Mouse (Mus musculus) neural tube, embryonic 13.5 days (tissue): Measurements from ENCODE around the gene Plch2. TPM values are rescaled to one million over a fixed set of nuclear protein-coding genes. Genes with fewer than 3 reads are reported as not detected.

Experiments
- ATAC-seq: fragments of 200-750 bp; cut with Nextera tagmentation; 2 replicates; pipeline ENCODE4 v1.8.0; 2017; ENCODE audit warnings: low read depth, mild to moderate bottlenecking, moderate TSS enrichment, moderate library complexity
- H3K27ac ChIP-seq: fragments of 300-500 bp; sonication (generic); replicated peaks from 2 replicates; pipeline ENCODE4 v1.5.1; 2015; ENCODE audit warnings: moderate library complexity, mild to moderate bottlenecking, inconsistent platforms
- H3K27me3 ChIP-seq: fragments of 300-500 bp; sonication (generic); 2 replicates; pipeline ENCODE4 v1.6.1; 2015; ENCODE audit warnings: mild to moderate bottlenecking, inconsistent platforms
- H3K36me3 ChIP-seq: fragments of 300-500 bp; sonication (generic); 2 replicates; pipeline ENCODE4 v1.6.1; 2015; ENCODE audit warnings: mild to moderate bottlenecking, inconsistent platforms
- H3K4me1 ChIP-seq: fragments of 300-500 bp; sonication (generic); replicated peaks from 2 replicates; pipeline ENCODE4 v1.6.1; 2015; ENCODE audit warnings: inconsistent platforms
- H3K4me2 ChIP-seq: fragments of 300-500 bp; sonication (generic); 2 replicates; pipeline ENCODE4 v1.6.1; 2015; ENCODE audit warnings: inconsistent platforms, mild to moderate bottlenecking, moderate library complexity
- H3K4me3 ChIP-seq: fragments of 300-500 bp; sonication (generic); 2 replicates; pipeline ENCODE4 v1.5.1; 2015; ENCODE audit warnings: mild to moderate bottlenecking, inconsistent platforms
- H3K9ac ChIP-seq: fragments of 300-500 bp; sonication (generic); 2 replicates; pipeline ENCODE4 v1.6.1; 2015; ENCODE audit warnings: moderate library complexity, mild to moderate bottlenecking, inconsistent platforms
- H3K9me3 ChIP-seq: fragments of 300-500 bp; sonication (generic); 2 replicates; pipeline ENCODE4 v1.6.1; 2016; ENCODE audit warnings: inconsistent platforms
- WGBS: fragments of 180-500 bp; shearing (Covaris S2); methylation state at CpG from one replicate; pipeline ENCODE4 v1.1.7; 2015; 5-methylcytosine and 5-hydroxymethylcytosine counted together
- polyA plus RNA-seq: library from polyadenylated mRNA; unstranded; fragments of >200 nt; fragmentation: Nextera tagmentation; extraction: Ambion mirVana; gene quantifications from 2 replicates; pipeline ENCODE4 v1.2.1, GENCODE M21; 2015

The Plch2 gene
- 6.1 and 6.2 TPM in 2 replicates for polyA plus RNA-seq

GRCm38 (mm10) chr4:155056724-155057123, at the start of gene Plch2:
Gene Plch2, minus strand, starts transcription at chr4:155056784.
- Histone ChIP-seq H3K9ac (peak within 1 kb of the TSS; percentile 17; the same call in 1 of the 2 replicates), H3K27me3 (no peaks in the 10 kb centered on the region), H3K36me3 (no peaks in the 10 kb centered on the region), H3K9me3 (no peaks in the 10 kb centered on the region), H3K4me3 (no peak within 1 kb of the TSS), H3K4me2 (no peak within 1 kb of the TSS), H3K4me1 (peaks cover 45% of the 10 kb centered on the region), H3K27ac (no peak within 1 kb of the TSS)
- 68% methylated on average over 10 of the region's 10 CpGs for WGBS
- ATAC-seq, result no peak

GRCm38 (mm10) chr4:155098572-155098971, 42.0 kb upstream of the Plch2 start:
- Histone ChIP-seq H3K9me3 (no peaks in the 10 kb centered on the region), H3K4me1 (peaks cover 4% of the 10 kb centered on the region), H3K9ac (0 out of 2 replicates have a peak overlapping the region, but pooled peaks have one; percentile 1), H3K36me3 (no peaks in the 10 kb centered on the region), H3K27ac (no peak overlapping the region), H3K4me2 (no peak overlapping the region), H3K4me3 (no peak overlapping the region), H3K27me3 (no peaks in the 10 kb centered on the region)
- no peak for ATAC-seq
- 73% methylated on average over 4 of the region's 4 CpGs for WGBS

GRCm38 (mm10) chr4:155097452-155097851, 40.9 kb upstream of the Plch2 start:
- H3K9me3 ChIP-seq, result no peaks in the 10 kb centered on the region
- no peak overlapping the region for H3K9ac ChIP-seq
- WGBS, result 83% methylated on average over 6 of the region's 6 CpGs
- H3K4me2 ChIP-seq, result no peak overlapping the region
- H3K27me3 ChIP-seq, result no peaks in the 10 kb centered on the region
- ATAC-seq, result no peak
- H3K27ac ChIP-seq, result no peak overlapping the region
- no peaks in the 10 kb centered on the region for H3K36me3 ChIP-seq
- peaks cover 4% of the 10 kb centered on the region for H3K4me1 ChIP-seq
- no peak overlapping the region for H3K4me3 ChIP-seq

DNA sequence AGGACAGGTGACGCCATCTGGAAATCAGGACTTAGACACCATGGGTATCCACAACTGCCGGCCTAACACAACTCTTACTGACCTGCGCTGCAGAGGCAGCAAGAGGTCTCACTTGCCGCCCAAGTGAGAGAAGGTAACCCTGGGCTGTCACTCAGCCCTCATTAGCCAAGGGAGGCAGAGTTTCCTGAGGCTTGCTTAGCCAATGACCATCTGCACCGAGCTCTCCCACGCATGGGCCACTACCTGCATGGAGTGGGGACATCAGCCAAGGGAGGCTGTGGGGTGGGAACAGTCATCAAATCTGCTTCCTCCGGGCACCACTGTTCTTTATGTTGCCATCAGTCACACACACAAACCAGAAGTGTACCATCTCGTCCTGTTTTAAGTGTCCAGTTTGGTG, 39.4 kb upstream of the Plch2 start:
- no peak for ATAC-seq
- Histone ChIP-seq H3K9me3 (no peaks in the 10 kb centered on the region), H3K9ac (no peak overlapping the region), H3K27me3 (no peaks in the 10 kb centered on the region), H3K4me2 (no peak overlapping the region), H3K4me3 (no peak overlapping the region), H3K36me3 (no peaks in the 10 kb centered on the region), H3K4me1 (peaks cover 4% of the 10 kb centered on the region), H3K27ac (no peak overlapping the region)
- WGBS, result 84% methylated on average over 8 of the region's 8 CpGs

GRCm38 (mm10) chr4:155095238-155095900, 38.8 kb upstream of the Plch2 start:
- no peak overlapping the region; the same call in 1 of the 2 replicates for H3K9ac ChIP-seq
- no peaks in the 10 kb centered on the region for H3K36me3 ChIP-seq
- peak; percentile 85 for ATAC-seq
- no peak overlapping the region for H3K4me2 ChIP-seq
- H3K4me1 ChIP-seq, result peaks cover 4% of the 10 kb centered on the region
- H3K9me3 ChIP-seq, result no peaks in the 10 kb centered on the region
- no peak overlapping the region for H3K27ac ChIP-seq
- H3K27me3 ChIP-seq, result no peaks in the 10 kb centered on the region
- 29% methylated on average over 8 of the region's 8 CpGs for WGBS
- no peak overlapping the region for H3K4me3 ChIP-seq

DNA sequence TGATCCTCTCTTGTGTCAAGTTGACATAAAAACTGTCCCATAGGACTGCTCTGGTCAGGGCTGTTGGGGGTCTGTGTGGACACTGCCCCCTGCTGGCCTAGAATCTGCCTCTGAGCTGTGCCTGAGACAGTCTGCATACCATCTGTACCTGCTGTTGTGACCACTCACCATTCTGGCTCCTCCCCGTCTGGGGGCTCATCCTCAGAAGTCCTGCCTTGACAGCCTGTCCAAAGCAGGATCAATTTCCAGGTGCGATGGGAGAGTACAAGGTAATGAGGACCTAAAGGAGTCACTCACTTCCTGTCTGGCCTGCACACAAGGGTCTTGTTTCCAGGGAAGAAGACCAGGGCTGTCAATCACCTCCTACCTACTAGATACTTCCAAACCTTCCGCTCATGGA, 38.0 kb upstream of the Plch2 start:
- H3K4me1 ChIP-seq, result peaks cover 4% of the 10 kb centered on the region
- no peak overlapping the region for H3K9ac ChIP-seq
- WGBS, result 75% methylated on average over 3 of the region's 3 CpGs
- H3K9me3 ChIP-seq, result no peaks in the 10 kb centered on the region
- no peak overlapping the region for H3K27ac ChIP-seq
- no peak overlapping the region for H3K4me2 ChIP-seq
- no peak overlapping the region for H3K4me3 ChIP-seq
- H3K36me3 ChIP-seq, result no peaks in the 10 kb centered on the region
- ATAC-seq, result 0 out of 2 replicates have a peak, but pooled peaks have one; percentile 54
- no peaks in the 10 kb centered on the region for H3K27me3 ChIP-seq

- H3K27ac ChIP-seq, result no peak overlapping the region
- no peak overlapping the region for H3K4me3 ChIP-seq
- no peak for ATAC-seq
- H3K4me2 ChIP-seq, result no peak overlapping the region
- no peaks in the 10 kb centered on the region for H3K9me3 ChIP-seq
- no peaks in the 10 kb centered on the region for H3K36me3 ChIP-seq
- WGBS, result 82% methylated on average over 7 of the region's 7 CpGs
- peaks cover 4% of the 10 kb centered on the region for H3K4me1 ChIP-seq
- H3K9ac ChIP-seq, result no peak overlapping the region
- H3K27me3 ChIP-seq, result no peaks in the 10 kb centered on the region
These were observed 37.0 kb upstream of the Plch2 start for GRCm38 (mm10) chr4:155093431-155094149.

- H3K4me1 ChIP-seq, result peaks cover 4% of the 10 kb centered on the region
- no peak for ATAC-seq
- no peaks in the 10 kb centered on the region for H3K36me3 ChIP-seq
- H3K4me2 ChIP-seq, result no peak overlapping the region
- H3K27ac ChIP-seq, result no peak overlapping the region
- H3K27me3 ChIP-seq, result no peaks in the 10 kb centered on the region
- no peaks in the 10 kb centered on the region for H3K9me3 ChIP-seq
- no peak overlapping the region for H3K4me3 ChIP-seq
- WGBS, result 94% methylated on average over 19 of the region's 19 CpGs
- H3K9ac ChIP-seq, result no peak overlapping the region
These were observed 36.3 kb upstream of the Plch2 start for GRCm38 (mm10) chr4:155092718-155093430.

- no peak overlapping the region for H3K9ac ChIP-seq
- no peak for ATAC-seq
- 93% methylated on average over 13 of the region's 13 CpGs for WGBS
- H3K4me2 ChIP-seq, result no peak overlapping the region
- no peak overlapping the region for H3K4me3 ChIP-seq
- peaks cover 17% of the 10 kb centered on the region for H3K4me1 ChIP-seq
- H3K27ac ChIP-seq, result no peak overlapping the region
- H3K36me3 ChIP-seq, result no peaks in the 10 kb centered on the region
- H3K9me3 ChIP-seq, result no peaks in the 10 kb centered on the region
- H3K27me3 ChIP-seq, result no peaks in the 10 kb centered on the region
These were observed 34.3 kb upstream of the Plch2 start for GRCm38 (mm10) chr4:155090688-155091449.

DNA sequence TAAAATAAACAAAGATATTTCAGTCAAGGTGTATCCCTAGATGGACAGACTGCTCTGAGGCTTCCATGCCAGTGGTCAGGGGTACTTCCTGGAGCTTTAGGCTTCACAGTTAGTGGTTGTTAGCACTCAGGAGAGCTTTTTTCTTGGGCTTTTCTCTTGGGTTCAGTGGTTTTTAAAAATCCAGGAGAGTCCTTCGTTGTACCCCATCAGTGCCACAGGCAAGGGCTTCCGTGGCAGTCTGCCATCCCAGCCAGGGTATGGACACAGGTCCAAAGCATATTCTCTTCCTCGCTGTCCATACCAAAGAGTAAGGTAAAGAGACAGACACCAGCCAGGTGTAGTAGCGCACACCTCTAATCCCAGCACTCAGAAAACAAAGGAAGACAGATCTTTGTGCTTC, 33.6 kb upstream of the Plch2 start:
- no peak overlapping the region for H3K4me2 ChIP-seq
- no peak for ATAC-seq
- no peak overlapping the region for H3K9ac ChIP-seq
- no peaks in the 10 kb centered on the region for H3K27me3 ChIP-seq
- H3K27ac ChIP-seq, result no peak overlapping the region
- peaks cover 18% of the 10 kb centered on the region for H3K4me1 ChIP-seq
- no peaks in the 10 kb centered on the region for H3K9me3 ChIP-seq
- H3K36me3 ChIP-seq, result no peaks in the 10 kb centered on the region
- WGBS, result 93% methylated on average over 4 of the region's 4 CpGs
- H3K4me3 ChIP-seq, result no peak overlapping the region

- Histone ChIP-seq H3K9ac (no peak overlapping the region), H3K4me2 (no peak overlapping the region), H3K27ac (no peak overlapping the region), H3K27me3 (no peaks in the 10 kb centered on the region), H3K36me3 (no peaks in the 10 kb centered on the region), H3K4me3 (no peak overlapping the region), H3K4me1 (peaks cover 27% of the 10 kb centered on the region), H3K9me3 (no peaks in the 10 kb centered on the region)
- WGBS, result 88% methylated on average over 5 of the region's 5 CpGs
- no peak for ATAC-seq
These were observed 32.7 kb upstream of the Plch2 start for GRCm38 (mm10) chr4:155089241-155089640.
